Mouse (Mus musculus) thymus, postnatal 14 days (tissue): ENCODE measurements around the gene Olfr8.
"Not testable (repeated sequence)": the region's sequence is repeated elsewhere in the genome, so short reads cannot be mapped to it uniquely, and the experiment has no call there.

Source experiments
- DNase-seq: peaks from one replicate; pipeline ENCODE4 v3.0.0; 2021

Olfr8 gene

DNA sequence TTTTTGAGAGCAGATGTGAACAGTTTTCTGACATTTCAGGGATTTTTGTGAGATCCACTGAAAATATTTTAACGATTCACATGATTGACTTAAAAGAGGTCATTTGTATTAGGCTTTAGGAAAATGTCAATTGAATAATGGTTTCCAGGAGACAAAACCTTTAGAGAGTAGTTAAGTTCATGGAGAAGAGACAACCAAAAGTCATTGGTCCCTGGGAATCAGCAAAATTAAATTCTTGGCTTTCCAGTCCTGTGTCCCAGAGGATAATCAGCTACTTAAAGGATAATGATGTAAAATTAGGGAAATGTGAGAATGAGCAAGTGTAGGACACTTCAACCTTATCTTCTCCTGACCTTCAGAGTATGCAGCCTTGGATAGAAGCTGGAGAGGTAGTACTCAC lies at the start of gene Olfr8:
Gene Olfr8 (plus strand): TSS at position 301 of the 400 bp plus-strand sequence.
- not testable (repeated sequence) for DNase-seq

GRCm38 (mm10) chr10:78912871-78913270 lies 37.6 kb upstream of the Olfr8 start, which contains the start of gene Olfr1354:
Gene Olfr1354, plus strand, starts transcription at chr10:78913171.
- not testable (repeated sequence) for DNase-seq

GRCm38 (mm10) chr10:78963009-78963408 lies 12.6 kb downstream of the Olfr8 start, which contains the start of gene Olfr1353:
Gene Olfr1353, plus strand, starts transcription at chr10:78963309.
- DNase-seq: not testable (repeated sequence)

DNA sequence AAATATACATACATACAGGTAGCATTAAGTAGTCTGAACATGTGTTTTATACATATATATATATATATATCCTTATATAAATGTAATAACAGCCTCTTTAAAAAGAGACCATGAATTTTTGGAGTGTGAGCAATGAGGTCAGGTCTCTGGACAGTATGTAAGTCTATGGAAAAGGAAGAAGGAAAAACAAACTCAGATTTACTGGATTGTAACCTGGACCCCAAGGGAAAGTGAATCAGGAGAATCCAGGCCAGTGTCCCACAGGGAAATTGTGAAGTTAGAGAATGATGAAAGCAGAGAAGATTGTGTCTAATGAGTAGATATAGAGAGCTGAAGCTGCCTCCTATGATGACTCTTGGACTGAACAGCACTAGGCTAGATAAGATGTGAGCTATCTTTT lies 30.3 kb downstream of the Olfr8 start, which contains the start of gene Olfr1352:
Gene Olfr1352 (plus strand): TSS at position 301 of the 400 bp plus-strand sequence.
- no peak for DNase-seq
